Mouse (Mus musculus): ENCODE data around the gene Tomm40l. TPM values are rescaled to one million over a fixed set of nuclear protein-coding genes. Genes with fewer than 3 reads are reported as not detected.

The Tomm40l gene
- polyA plus RNA-seq, 1 experiment from 2014 or later: 6.6 TPM

DNA sequence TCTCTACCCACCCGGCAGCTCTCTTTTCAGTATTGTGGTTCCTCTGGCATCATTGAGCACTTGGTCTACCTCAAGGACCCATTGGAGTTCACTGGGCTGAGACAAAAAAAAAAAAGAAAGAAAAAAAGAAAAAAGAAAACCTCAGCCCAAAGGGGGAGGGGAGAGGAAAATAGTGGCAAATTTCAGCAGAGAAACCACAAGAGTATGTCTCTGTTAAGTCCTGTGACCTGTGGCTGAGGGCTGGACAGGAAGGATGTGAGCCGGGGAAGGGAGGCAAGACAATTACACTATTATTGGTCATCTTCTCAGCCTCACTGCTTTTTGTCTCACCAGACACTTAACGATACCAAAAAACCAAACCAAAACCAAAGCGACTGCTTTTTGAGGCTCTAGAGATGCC is 9.5 kb upstream of the Tomm40l start:
- WGBS (ENCODE audit: insufficient replicate concordance): 30% methylated on average over 4 of the region's 4 CpGs
- Histone ChIP-seq H3K4me1 (ENCODE audit: insufficient read depth) (peaks cover 23% of the 10 kb centered on the region), H3K9me3 (ENCODE audit: low read length) (no peaks in the 10 kb centered on the region), H3K4me3 (ENCODE audit: low read depth, low read length) (peak overlapping the region; percentile 48), H3K27ac (ENCODE audit: low read depth) (peak overlapping the region; percentile 82), H3K36me3 (replicated peaks; ENCODE audit: insufficient read depth, low read length) (peaks cover 27% of the 10 kb centered on the region), H3K4me2 (ENCODE audit: low read depth, low read length) (peak overlapping the region; percentile 51), H3K27me3 (ENCODE audit: insufficient read depth, low read length) (no peaks in the 10 kb centered on the region), H3K9ac (replicated peaks) (no peak overlapping the region)
- ATAC-seq (no peak), DNase-seq (no peak)
- TF ChIP-seq EP300 (IDR thresholded peaks at IDR 0.05; ENCODE audit: low read depth): no peak
- no peak for TF ChIP-seq CTCF (IDR thresholded peaks at IDR 0.05; ENCODE audit: low read depth)

DNA sequence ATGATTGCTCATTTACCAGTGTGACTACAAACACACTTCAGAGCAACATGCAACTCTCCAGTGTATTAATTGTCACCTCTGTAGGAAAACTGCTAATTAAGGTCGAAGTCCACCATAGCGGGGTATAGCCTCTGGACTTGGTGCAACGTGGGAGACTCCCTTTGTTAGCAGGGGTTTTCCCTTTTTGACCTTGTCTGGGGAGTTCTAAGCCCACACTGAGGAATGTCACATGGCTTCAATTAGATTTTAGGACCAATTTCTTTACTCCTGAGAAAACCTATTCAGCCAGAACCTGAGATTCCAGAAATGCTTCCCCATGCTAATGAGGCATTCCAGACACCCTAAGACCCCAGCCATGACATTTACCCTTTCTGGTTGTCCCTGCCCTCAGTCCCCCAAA is 7.9 kb upstream of the Tomm40l start:
- TF ChIP-seq CTCF (IDR thresholded peaks at IDR 0.05; ENCODE audit: low read depth): no peak
- no peak for TF ChIP-seq EP300 (IDR thresholded peaks at IDR 0.05; ENCODE audit: low read depth)
- ATAC-seq: no peak
- 76% methylated on average over 3 of the region's 3 CpGs for WGBS (ENCODE audit: insufficient replicate concordance)

DNA sequence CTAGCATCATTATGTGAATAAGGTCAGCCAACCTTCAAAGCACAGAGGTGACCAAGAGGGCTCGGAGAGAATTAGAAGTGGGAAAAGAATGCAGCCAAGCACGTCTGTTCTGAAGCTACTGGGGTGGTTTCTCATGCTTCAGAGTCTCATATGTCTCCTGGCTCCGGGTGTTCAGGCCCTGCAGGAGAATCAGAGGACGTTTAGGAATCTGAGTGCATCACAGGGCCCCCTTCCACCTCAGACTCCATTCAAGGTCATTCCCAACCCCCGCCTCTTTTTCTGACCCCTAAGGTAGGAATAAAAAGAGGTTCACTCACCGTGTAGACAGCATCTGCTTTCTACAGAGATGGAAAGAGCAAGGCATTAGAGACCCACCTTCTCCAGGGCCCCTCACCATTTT is 7.4 kb upstream of the Tomm40l start:
- no peak overlapping the region for H3K4me2 ChIP-seq (ENCODE audit: low read depth, low read length)
- ATAC-seq (no peak), DNase-seq (no peak)
- H3K9ac ChIP-seq (replicated peaks): no peak overlapping the region
- H3K4me1 ChIP-seq (ENCODE audit: insufficient read depth): peaks cover 23% of the 10 kb centered on the region
- H3K36me3 ChIP-seq (replicated peaks; ENCODE audit: insufficient read depth, low read length): peaks cover 9% of the 10 kb centered on the region
- no peak overlapping the region for H3K4me3 ChIP-seq (ENCODE audit: low read depth, low read length)
- TF ChIP-seq CTCF (IDR thresholded peaks at IDR 0.05; ENCODE audit: low read depth) (no peak), EP300 (IDR thresholded peaks at IDR 0.05; ENCODE audit: low read depth) (no peak)
- 71% methylated on average over 6 of the region's 6 CpGs for WGBS (ENCODE audit: insufficient replicate concordance)
- no peaks in the 10 kb centered on the region for H3K27me3 ChIP-seq (ENCODE audit: insufficient read depth, low read length)
- no peaks in the 10 kb centered on the region for H3K9me3 ChIP-seq (ENCODE audit: low read length)
- H3K27ac ChIP-seq (ENCODE audit: low read depth): no peak overlapping the region

More for the DNA sequence above, 7.9 kb upstream of the Tomm40l start:
- H3K4me3 ChIP-seq (ENCODE audit: low read depth, low read length): no peak overlapping the region
- no peak overlapping the region for H3K9ac ChIP-seq (replicated peaks)
- H3K4me2 ChIP-seq (ENCODE audit: low read depth, low read length): no peak overlapping the region
- H3K27ac ChIP-seq (ENCODE audit: low read depth): no peak overlapping the region
- H3K36me3 ChIP-seq (replicated peaks; ENCODE audit: insufficient read depth, low read length): peaks cover 12% of the 10 kb centered on the region
- H3K27me3 ChIP-seq (ENCODE audit: insufficient read depth, low read length): no peaks in the 10 kb centered on the region
- DNase-seq: no peak
- H3K4me1 ChIP-seq (ENCODE audit: insufficient read depth): peaks cover 23% of the 10 kb centered on the region
- H3K9me3 ChIP-seq (ENCODE audit: low read length): no peaks in the 10 kb centered on the region

DNA sequence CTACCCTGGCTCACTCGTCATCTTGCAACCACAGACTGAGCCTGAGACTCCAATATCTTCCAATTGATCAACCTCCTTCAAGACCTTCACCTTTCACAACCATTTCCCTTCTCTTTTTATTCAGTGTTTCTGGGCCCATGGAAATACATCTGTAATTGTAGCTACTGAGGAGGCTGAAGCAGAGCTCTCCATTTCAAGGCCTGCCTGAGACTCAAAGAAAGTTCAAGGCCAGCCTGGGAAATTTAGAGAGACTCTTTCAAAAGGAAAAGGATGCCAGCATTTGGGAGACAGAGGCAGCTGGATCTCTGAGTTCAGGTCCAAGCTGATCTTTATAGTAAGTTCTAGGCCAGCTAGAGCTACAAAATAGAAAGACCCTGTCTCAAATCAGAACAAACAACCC is 5.6 kb upstream of the Tomm40l start:
- Histone ChIP-seq H3K9ac (replicated peaks) (no peak overlapping the region), H3K27me3 (ENCODE audit: insufficient read depth, low read length) (no peaks in the 10 kb centered on the region), H3K4me1 (ENCODE audit: insufficient read depth) (peaks cover 24% of the 10 kb centered on the region), H3K36me3 (replicated peaks; ENCODE audit: insufficient read depth, low read length) (no peaks in the 10 kb centered on the region), H3K4me3 (ENCODE audit: low read depth, low read length) (no peak overlapping the region), H3K9me3 (ENCODE audit: low read length) (no peaks in the 10 kb centered on the region), H3K4me2 (ENCODE audit: low read depth, low read length) (no peak overlapping the region), H3K27ac (ENCODE audit: low read depth) (peak overlapping the region; percentile 95; the same call in 1 of the 2 replicates)
- ATAC-seq (no peak), DNase-seq (no peak)
- no peak for TF ChIP-seq CTCF (IDR thresholded peaks at IDR 0.05; ENCODE audit: low read depth)
- no peak for TF ChIP-seq EP300 (IDR thresholded peaks at IDR 0.05; ENCODE audit: low read depth)
- 43% methylated on average over 1 of the region's 1 CpGs for WGBS (ENCODE audit: insufficient replicate concordance)

DNA sequence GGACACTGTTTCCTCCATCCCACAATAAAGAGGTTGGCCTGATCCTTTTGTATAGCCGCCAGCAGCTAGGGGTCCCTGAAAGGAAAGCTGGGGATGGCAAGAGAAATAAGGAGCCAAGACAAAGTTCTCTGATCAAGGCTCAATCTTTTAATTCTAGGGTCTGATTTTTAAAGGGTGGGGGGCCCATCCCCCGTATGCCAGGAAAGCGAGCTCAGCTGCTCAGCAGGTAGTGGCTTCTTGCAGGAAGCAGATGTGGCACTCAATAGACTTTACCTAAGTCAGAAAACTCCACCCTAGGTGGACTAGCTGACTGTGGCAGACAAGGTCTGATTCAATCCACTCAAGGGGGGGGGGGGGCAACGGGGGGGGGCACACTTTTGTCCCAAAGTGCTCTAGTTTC is 4.5 kb upstream of the Tomm40l start:
- no peak overlapping the region for H3K9ac ChIP-seq (replicated peaks)
- no peak for DNase-seq

DNA sequence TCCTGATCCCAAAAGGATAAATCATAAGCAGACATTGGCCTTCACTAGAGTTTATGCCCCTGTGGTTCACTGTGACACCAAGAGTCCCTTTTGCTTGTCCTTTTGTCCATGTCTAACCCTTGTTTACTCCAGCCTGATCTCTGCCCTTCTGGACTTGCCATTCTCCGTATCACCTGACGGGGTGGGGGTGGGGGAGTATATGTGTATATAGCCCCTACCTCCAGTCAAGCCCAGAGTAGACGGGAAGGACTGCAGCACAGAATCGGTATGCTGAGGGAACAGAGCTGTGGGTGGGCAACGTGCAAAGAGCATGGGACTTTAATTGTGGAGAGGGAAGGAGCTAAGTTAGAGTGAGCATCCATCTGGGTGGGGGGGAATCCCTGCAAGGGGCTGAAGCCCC is 2.5 kb upstream of the Tomm40l start, which contains the start of gene Apoa2:
Gene Apoa2 (plus strand): TSS at position 198 of the 400 bp plus-strand sequence.
- Histone ChIP-seq H3K9me3 (ENCODE audit: low read length) (no peaks in the 10 kb centered on the region), H3K4me1 (ENCODE audit: insufficient read depth) (peaks cover 21% of the 10 kb centered on the region), H3K9ac (replicated peaks) (peak within 1 kb of the TSS; percentile 65), H3K27ac (ENCODE audit: low read depth) (peak within 1 kb of the TSS; percentile 95), H3K27me3 (ENCODE audit: insufficient read depth, low read length) (no peaks in the 10 kb centered on the region), H3K36me3 (replicated peaks; ENCODE audit: insufficient read depth, low read length) (peaks cover 2% of the 10 kb centered on the region; the same call in 1 of the 2 replicates), H3K4me3 (ENCODE audit: low read depth, low read length) (peak within 1 kb of the TSS; percentile 50), H3K4me2 (ENCODE audit: low read depth, low read length) (peak within 1 kb of the TSS; percentile 63)
- WGBS (ENCODE audit: insufficient replicate concordance): 68% methylated on average over 5 of the region's 5 CpGs
- TF ChIP-seq CTCF (IDR thresholded peaks at IDR 0.05; ENCODE audit: low read depth): 0 out of 2 replicates have a peak, but pooled peaks have one; percentile 4
- TF ChIP-seq EP300 (IDR thresholded peaks at IDR 0.05; ENCODE audit: low read depth): peak; percentile 69
- DNase-seq (peak; percentile 77), ATAC-seq (peak; percentile 25)

More for the DNA sequence above, 4.5 kb upstream of the Tomm40l start:
- no peaks in the 10 kb centered on the region for H3K9me3 ChIP-seq (ENCODE audit: low read length)
- H3K36me3 ChIP-seq (replicated peaks; ENCODE audit: insufficient read depth, low read length): no peaks in the 10 kb centered on the region
- WGBS (ENCODE audit: insufficient replicate concordance): 41% methylated on average over 4 of the region's 4 CpGs
- H3K27me3 ChIP-seq (ENCODE audit: insufficient read depth, low read length): no peaks in the 10 kb centered on the region
- peak overlapping the region; percentile 63 for H3K4me2 ChIP-seq (ENCODE audit: low read depth, low read length)
- TF ChIP-seq EP300 (IDR thresholded peaks at IDR 0.05; ENCODE audit: low read depth) (no peak), CTCF (IDR thresholded peaks at IDR 0.05; ENCODE audit: low read depth) (no peak)
- peak overlapping the region; percentile 50 for H3K4me3 ChIP-seq (ENCODE audit: low read depth, low read length)
- H3K27ac ChIP-seq (ENCODE audit: low read depth): peak overlapping the region; percentile 95
- ATAC-seq: no peak
- peaks cover 24% of the 10 kb centered on the region for H3K4me1 ChIP-seq (ENCODE audit: insufficient read depth)

Measured in liver, postnatal 0 days (tissue).